Mouse (Mus musculus): ENCODE data around the gene Srrm3.

Srrm3 gene

GRCm38 (mm10) chr5:135806555-135807262, at the start of gene Srrm3:
TSS of gene Srrm3 (plus strand) at chr5:135806890.
- DNase-seq: peak; percentile 72 to 78

- DNase-seq: no peak
Measured at GRCm38 (mm10) chr5:135761881-135762280, 44.8 kb upstream of the Srrm3 start.

- peak in 1 of 2 experiments; percentile 21 for DNase-seq
Measured at GRCm38 (mm10) chr5:135763526-135763925, 43.2 kb upstream of the Srrm3 start.

- no peak for DNase-seq
Measured at GRCm38 (mm10) chr5:135764971-135765370, 41.7 kb upstream of the Srrm3 start.

GRCm38 (mm10) chr5:135772519-135772918, 34.2 kb upstream of the Srrm3 start:
- DNase-seq: no peak

GRCm38 (mm10) chr5:135776546-135776945, 30.1 kb upstream of the Srrm3 start:
- no peak for DNase-seq

- no peak for DNase-seq
Measured at GRCm38 (mm10) chr5:135777796-135778470, 28.8 kb upstream of the Srrm3 start, which contains the start of gene Styxl1. TSS of gene Styxl1 (minus strand) at chr5:135778385.

GRCm38 (mm10) chr5:135778471-135779445, 27.9 kb upstream of the Srrm3 start, which contains the start of gene Mdh2:
TSS of gene Mdh2 (plus strand) at chr5:135778480.
- DNase-seq: peak; percentile 99 to 100

GRCm38 (mm10) chr5:135780331-135780730, 26.4 kb upstream of the Srrm3 start:
- no peak for DNase-seq

GRCm38 (mm10) chr5:135782901-135783300, 23.8 kb upstream of the Srrm3 start:
- no peak for DNase-seq

- peak; percentile 45 to 51 for DNase-seq
Measured at GRCm38 (mm10) chr5:135793996-135794858, 12.5 kb upstream of the Srrm3 start.

GRCm38 (mm10) chr5:135794859-135795181, 11.9 kb upstream of the Srrm3 start:
- DNase-seq: no peak

GRCm38 (mm10) chr5:135799746-135800145, 6.9 kb upstream of the Srrm3 start:
- no peak for DNase-seq

GRCm38 (mm10) chr5:135800927-135801326, 5.8 kb upstream of the Srrm3 start:
- DNase-seq: no peak

GRCm38 (mm10) chr5:135802641-135803040, 4.0 kb upstream of the Srrm3 start:
- no peak for DNase-seq

GRCm38 (mm10) chr5:135803135-135803534, 3.6 kb upstream of the Srrm3 start:
- DNase-seq: no peak

GRCm38 (mm10) chr5:135803676-135804075, 3.0 kb upstream of the Srrm3 start:
- DNase-seq: no peak

GRCm38 (mm10) chr5:135804735-135805134, 2.0 kb upstream of the Srrm3 start:
- no peak for DNase-seq

GRCm38 (mm10) chr5:135807263-135807637, 560 bp downstream of the Srrm3 start:
- DNase-seq: no peak

GRCm38 (mm10) chr5:135812991-135813390, 6.3 kb downstream of the Srrm3 start:
- DNase-seq: no peak

- DNase-seq: no peak
Measured at GRCm38 (mm10) chr5:135818491-135818890, 11.8 kb downstream of the Srrm3 start.

GRCm38 (mm10) chr5:135822316-135822944, 15.7 kb downstream of the Srrm3 start:
- no peak for DNase-seq
